Mouse (Mus musculus) testis, postnatal 10 days (tissue): ENCODE measurements around the gene Acvr1.

Source experiments
- DNase-seq: peaks from one replicate; pipeline ENCODE4 v3.0.0; 2021; ENCODE audit warnings: low spot score

Gene Acvr1

GRCm38 (mm10) chr2:58567066-58567810, at the start of gene Acvr1, which contains the start of gene Upp2:
Gene Acvr1 (minus strand): TSS chr2:58567157.
Gene Upp2 (plus strand): TSS chr2:58567298.
- DNase-seq: peak; percentile 87

DNA sequence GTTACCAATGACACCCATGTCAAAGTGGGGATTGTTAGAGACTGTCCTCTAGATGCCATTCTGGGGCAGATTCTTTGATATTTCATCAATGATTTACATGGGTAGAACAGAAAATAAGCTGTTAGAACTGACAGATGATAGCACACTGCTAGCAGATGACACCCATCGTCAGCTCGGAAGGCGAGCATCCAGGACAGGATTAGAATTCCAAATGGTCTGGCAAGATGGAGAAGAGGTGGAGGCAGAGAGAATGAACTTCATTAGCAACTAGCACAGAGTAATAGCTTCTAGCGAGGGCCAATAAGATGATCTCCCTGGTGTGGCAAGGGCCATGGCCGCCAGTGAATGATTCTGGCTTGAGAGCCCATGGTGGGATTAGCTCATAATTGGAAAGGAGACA, 48.8 kb upstream of the Acvr1 start:
- no peak for DNase-seq

GRCm38 (mm10) chr2:58614851-58615250, 47.9 kb upstream of the Acvr1 start:
- DNase-seq: no peak

- DNase-seq: no peak
These were observed 46.8 kb upstream of the Acvr1 start for GRCm38 (mm10) chr2:58613720-58614119.

DNA sequence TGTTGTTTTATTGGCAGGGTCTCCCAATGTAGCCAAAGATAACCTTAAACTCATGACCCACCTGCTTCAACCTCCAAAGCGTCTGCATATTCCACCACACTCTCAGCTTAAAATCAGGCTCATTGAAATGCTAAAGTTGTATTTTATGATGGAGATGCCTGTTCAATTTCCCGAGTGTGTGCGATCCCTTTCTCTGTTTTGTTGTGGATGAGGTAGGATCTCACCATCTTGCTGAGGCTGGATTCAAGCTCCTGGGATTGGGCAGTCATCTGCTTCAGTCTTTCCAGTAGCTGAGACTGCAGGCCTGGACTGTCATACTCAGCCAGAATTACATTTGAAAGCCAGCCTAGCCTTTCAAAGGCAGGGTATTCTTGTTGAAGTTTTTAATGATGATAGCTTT, 37.8 kb upstream of the Acvr1 start:
- DNase-seq: no peak

GRCm38 (mm10) chr2:58603379-58603778, 36.4 kb upstream of the Acvr1 start:
- DNase-seq: no peak

DNA sequence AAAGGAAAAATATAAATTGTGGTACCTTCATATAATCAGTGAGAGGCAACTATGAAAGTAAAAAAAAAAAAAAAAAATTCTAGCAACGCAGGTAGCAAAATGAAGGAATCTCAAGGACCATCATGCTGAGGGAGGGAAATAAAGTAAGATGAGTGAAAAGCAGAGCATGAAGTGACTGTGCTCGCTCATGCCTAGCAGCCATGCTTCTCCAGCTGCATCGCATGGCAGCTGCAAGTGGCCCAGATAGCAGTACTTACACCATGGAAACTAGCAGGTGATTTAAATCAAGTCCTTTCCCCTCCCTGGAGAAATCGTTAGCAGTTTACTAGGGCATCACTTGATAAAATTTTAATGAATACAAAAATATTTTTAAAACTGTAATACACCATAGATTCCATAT, 34.4 kb upstream of the Acvr1 start:
- DNase-seq: no peak

DNA sequence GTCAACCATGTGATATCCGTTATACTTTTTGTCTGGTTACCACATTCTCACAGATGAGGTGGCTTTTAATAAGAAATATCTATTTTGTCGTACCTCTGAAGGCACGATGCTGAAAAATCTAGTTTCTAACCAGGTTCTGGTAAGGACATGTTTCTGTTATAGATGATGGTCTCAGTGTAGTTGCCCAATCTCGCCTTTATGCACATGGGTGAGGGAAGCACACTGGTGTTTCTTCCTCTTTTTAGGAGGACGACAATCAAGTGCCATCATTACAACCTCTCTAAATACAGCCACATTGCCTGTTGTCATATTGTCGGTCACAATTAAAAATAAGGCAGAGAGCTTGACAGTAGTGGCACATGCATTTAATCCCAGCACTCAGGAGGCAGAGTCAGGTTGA, 32.7 kb upstream of the Acvr1 start:
- no peak for DNase-seq

DNA sequence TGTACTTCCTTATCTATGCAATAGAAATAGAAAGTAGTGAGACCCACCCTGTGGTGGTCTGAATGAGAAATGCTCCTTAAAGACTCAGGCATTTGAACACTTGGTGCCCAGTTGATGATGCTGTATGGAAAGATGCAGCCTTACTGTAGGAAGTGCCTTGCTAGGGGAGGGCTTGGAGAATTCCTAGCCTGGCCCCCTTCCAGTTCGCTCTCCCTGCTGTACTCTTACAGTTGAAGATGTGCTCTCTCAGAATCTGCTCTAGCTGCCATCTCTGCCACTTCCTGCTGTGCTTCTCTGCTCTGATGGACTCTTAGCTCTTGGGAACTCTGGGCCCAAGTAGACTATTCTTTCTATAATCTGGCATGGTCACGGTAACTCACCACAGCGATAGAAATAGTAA, 30.6 kb upstream of the Acvr1 start:
- DNase-seq: no peak

GRCm38 (mm10) chr2:58596774-58597342, 29.9 kb upstream of the Acvr1 start:
- no peak for DNase-seq

GRCm38 (mm10) chr2:58595350-58595749, 28.4 kb upstream of the Acvr1 start:
- DNase-seq: no peak

- no peak for DNase-seq
These were observed 23.1 kb upstream of the Acvr1 start for GRCm38 (mm10) chr2:58590055-58590454.

GRCm38 (mm10) chr2:58589637-58590036, 22.7 kb upstream of the Acvr1 start:
- no peak for DNase-seq

- no peak for DNase-seq
These were observed 19.4 kb upstream of the Acvr1 start for GRCm38 (mm10) chr2:58586311-58586710.

- peak; percentile 27 for DNase-seq
These were observed 7.2 kb upstream of the Acvr1 start for GRCm38 (mm10) chr2:58574167-58574566.

- DNase-seq: no peak
These were observed 2.1 kb upstream of the Acvr1 start for GRCm38 (mm10) chr2:58568841-58569645.

GRCm38 (mm10) chr2:58567866-58568719, 1.1 kb upstream of the Acvr1 start:
- DNase-seq: no peak

DNA sequence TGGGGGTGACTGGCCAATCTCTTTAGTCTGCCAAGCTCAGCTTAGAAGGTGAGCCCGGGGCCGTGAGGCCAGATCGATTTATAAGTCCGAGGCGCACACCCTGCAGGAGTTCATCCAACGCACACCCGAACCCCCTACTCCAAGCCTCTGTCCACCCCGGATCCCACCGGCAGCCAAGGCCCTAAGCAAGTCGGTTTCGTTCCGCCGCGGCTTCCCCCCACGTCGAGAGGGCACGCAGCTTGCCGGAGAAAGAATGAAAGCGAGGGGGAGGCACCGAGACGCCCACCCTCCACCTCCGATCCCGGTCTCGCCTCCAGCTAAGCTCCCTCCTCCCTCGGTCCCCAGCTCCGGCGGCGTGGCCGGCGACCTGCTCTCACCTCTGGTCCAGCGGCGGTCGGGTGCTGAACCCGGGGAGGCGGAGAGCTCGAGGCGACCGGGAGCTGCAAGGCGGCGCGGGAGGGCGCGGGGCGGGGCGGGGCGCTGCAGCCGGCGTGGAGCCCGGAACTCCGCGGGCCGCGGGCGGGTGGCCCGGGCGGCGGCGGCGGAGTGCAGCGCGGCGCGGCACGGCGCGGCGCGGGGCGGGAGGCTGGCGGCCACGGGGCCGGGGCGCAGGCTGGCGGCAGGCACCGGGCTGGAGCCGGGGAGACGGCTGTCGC, 419 bp downstream of the Acvr1 start:
- DNase-seq: peak; percentile 81

- DNase-seq: peak; percentile 45
These were observed 928 bp downstream of the Acvr1 start for GRCm38 (mm10) chr2:58566049-58566409.

GRCm38 (mm10) chr2:58565267-58565666, 1.7 kb downstream of the Acvr1 start:
- peak; percentile 55 for DNase-seq

DNA sequence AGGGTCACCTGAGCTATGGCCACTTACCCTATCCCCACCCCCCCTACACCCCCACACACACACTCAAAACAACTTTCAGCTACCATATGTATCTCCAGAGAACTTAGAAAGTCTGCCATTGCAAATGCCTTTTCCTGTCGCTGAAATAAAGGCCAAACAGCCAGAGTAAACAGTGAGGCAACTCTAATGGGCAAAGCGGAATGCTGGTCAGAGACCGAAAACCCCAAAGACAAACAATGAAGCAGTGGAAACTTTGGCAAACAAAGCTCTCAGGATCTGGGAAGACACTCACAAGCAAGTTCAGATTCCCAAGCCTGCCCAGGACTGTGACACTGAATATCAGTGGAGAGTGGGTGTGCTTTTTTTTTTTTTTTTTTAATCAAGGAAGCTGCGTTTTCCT, 4.8 kb downstream of the Acvr1 start:
- no peak for DNase-seq
